Mouse (Mus musculus) naive thymus-derived CD4-positive, alpha-beta T cell, adult 5 months (primary cell): ENCODE measurements around the gene Olfr1112. TPM values are rescaled to one million over a fixed set of nuclear protein-coding genes. Genes with fewer than 3 reads are reported as not detected.

Experiments
- polyA plus RNA-seq: library from polyadenylated mRNA; unstranded; fragments of 100-300 nt; shearing (Covaris generic); gene quantifications from one replicate; pipeline ENCODE4 v1.2.1, GENCODE M21; 2017

Olfr1112 gene
- not detected for polyA plus RNA-seq

GRCm38 (mm10) chr2:87187498-87187897 is at the start of gene Olfr1112:
Gene Olfr1112, plus strand, starts transcription at chr2:87187798.

DNA sequence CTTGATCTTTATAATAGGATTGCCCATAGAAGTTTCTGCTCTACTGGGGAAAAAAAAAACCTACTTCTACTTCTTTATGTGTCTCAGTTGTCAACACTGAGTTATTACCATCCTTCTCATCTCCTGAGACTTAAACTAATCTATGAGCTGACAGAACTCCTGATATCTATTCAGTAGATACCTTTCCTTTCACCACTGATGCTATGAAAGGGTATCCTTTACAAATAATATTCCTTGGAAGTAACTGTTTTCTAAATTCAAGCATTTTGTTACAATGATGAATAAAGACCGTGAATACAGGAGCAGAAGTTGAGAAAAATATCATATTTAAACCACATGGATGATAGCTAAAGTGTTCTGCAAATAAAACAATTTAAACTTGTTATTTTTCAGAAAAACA is 47.4 kb upstream of the Olfr1112 start, which contains the start of gene Olfr1110:
Gene Olfr1110, minus strand, starts transcription at position 101 of the 400 bp plus-strand sequence.

DNA sequence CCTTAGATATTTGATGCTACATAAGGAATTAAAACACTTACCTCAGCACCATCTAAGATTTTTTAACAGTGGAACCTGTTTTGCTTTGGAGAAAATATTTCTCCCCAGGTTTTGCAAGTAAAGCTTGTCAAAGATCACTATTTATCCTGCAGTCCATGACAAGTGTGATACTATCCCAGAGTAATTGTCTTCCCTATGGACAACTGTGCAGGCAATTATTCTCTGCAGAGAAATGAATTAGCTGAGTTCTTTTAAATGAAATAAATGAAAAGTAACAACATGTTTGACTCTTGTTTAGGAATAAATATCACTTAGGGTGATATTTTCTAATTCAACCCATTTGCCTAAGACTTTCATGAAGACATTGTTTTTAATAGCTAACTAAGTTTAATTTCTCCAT is 35.1 kb upstream of the Olfr1112 start, which contains the start of gene Olfr1111:
Gene Olfr1111, minus strand, starts transcription at position 101 of the 400 bp plus-strand sequence.

DNA sequence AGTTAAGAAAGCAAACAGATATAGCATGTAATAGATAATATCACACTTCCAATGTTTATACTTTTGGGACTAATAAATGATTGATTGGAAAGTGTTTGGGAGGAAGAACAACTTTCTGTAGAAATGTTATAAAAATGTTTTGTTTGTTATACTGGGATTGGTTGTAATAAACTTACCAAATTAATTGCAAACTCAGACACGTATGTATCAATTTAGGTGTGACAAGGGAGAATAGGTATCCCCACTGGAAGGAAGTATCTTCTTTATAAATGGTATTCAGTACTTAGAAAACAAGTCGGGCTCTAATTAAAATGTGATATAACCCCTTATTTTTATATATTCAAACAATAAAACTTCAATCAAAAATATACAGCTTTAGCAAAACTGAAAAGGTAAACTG is 21.1 kb downstream of the Olfr1112 start, which contains the start of gene Olfr1113:
Gene Olfr1113, plus strand, starts transcription at position 301 of the 400 bp plus-strand sequence.

Other genes with a start within 250 kb of the Olfr1112 start
- gene Olfr1099, start 227.1 kb upstream of the Olfr1112 start, polyA plus RNA-seq: not detected
- not detected for gene Olfr1100, start 207.8 kb upstream of the Olfr1112 start, polyA plus RNA-seq
- gene Olfr1101, start 196.6 kb upstream of the Olfr1112 start, polyA plus RNA-seq: not detected
- not detected for gene Olfr1102, start 189.4 kb upstream of the Olfr1112 start, polyA plus RNA-seq
- gene Olfr1104, start 160.7 kb upstream of the Olfr1112 start, polyA plus RNA-seq: not detected
- 0.14 TPM for gene Olfr1105, start 151.3 kb upstream of the Olfr1112 start, polyA plus RNA-seq
- gene Olfr1106, start 135.5 kb upstream of the Olfr1112 start, polyA plus RNA-seq: not detected
- gene Olfr1107, start 112.0 kb upstream of the Olfr1112 start, polyA plus RNA-seq: not detected
- 0.19 TPM for gene Olfr1109, start 91.8 kb upstream of the Olfr1112 start, polyA plus RNA-seq
- not detected for gene Olfr259, start 73.2 kb upstream of the Olfr1112 start, polyA plus RNA-seq
- gene Olfr1110, start 47.5 kb upstream of the Olfr1112 start, polyA plus RNA-seq: not detected
- not detected for gene Olfr1111, start 35.2 kb upstream of the Olfr1112 start, polyA plus RNA-seq
- not detected for gene Olfr1113, start 21.2 kb downstream of the Olfr1112 start, polyA plus RNA-seq
- not detected for gene Olfr1115, start 60.2 kb downstream of the Olfr1112 start, polyA plus RNA-seq
- gene Olfr1116, start 79.7 kb downstream of the Olfr1112 start, polyA plus RNA-seq: 0.04 TPM
- not detected for gene Olfr1118, start 119.8 kb downstream of the Olfr1112 start, polyA plus RNA-seq
- gene Olfr1120, start 167.0 kb downstream of the Olfr1112 start, polyA plus RNA-seq: not detected
- 0.22 TPM for gene Olfr1121, start 182.1 kb downstream of the Olfr1112 start, polyA plus RNA-seq
- 0.09 TPM for gene Olfr1122, start 198.1 kb downstream of the Olfr1112 start, polyA plus RNA-seq
- not detected for gene Olfr1123, start 228.8 kb downstream of the Olfr1112 start, polyA plus RNA-seq
- 0.32 TPM for gene Olfr1124, start 242.5 kb downstream of the Olfr1112 start, polyA plus RNA-seq